Mouse (Mus musculus): ENCODE measurements around the gene Glmn.

Gene Glmn

GRCm38 (mm10) chr5:107597301-107598077, at the start of gene Glmn, which contains the start of gene Rpap2:
Gene Glmn (minus strand): TSS chr5:107597888.
Gene Rpap2 (plus strand): TSS chr5:107597373.
- DNase-seq, result peak; percentile 89 to 94

GRCm38 (mm10) chr5:107645935-107646334, 48.2 kb upstream of the Glmn start:
- no peak for DNase-seq

GRCm38 (mm10) chr5:107644595-107644994, 46.9 kb upstream of the Glmn start:
- no peak for DNase-seq

GRCm38 (mm10) chr5:107638366-107638765, 40.7 kb upstream of the Glmn start:
- DNase-seq, result no peak

GRCm38 (mm10) chr5:107637106-107637505, 39.4 kb upstream of the Glmn start:
- DNase-seq, result no peak

- DNase-seq, result no peak
Measured at GRCm38 (mm10) chr5:107633651-107634050, 36.0 kb upstream of the Glmn start.

GRCm38 (mm10) chr5:107621327-107621726, 23.6 kb upstream of the Glmn start:
- DNase-seq, result no peak

- DNase-seq, result peak in 1 of 2 experiments; percentile 6
Measured at GRCm38 (mm10) chr5:107617986-107618385, 20.3 kb upstream of the Glmn start.

- peak; percentile 43 to 59 for DNase-seq
Measured at GRCm38 (mm10) chr5:107611224-107611623, 13.5 kb upstream of the Glmn start.

GRCm38 (mm10) chr5:107598380-107598779, 692 bp upstream of the Glmn start:
- no peak for DNase-seq

GRCm38 (mm10) chr5:107569148-107569547, 28.5 kb downstream of the Glmn start:
- DNase-seq, result no peak

- DNase-seq, result no peak
Measured at GRCm38 (mm10) chr5:107556969-107557368, 40.7 kb downstream of the Glmn start.

GRCm38 (mm10) chr5:107554336-107554735, 43.4 kb downstream of the Glmn start:
- no peak for DNase-seq

GRCm38 (mm10) chr5:107548444-107548843, 49.2 kb downstream of the Glmn start:
- DNase-seq, result no peak

- DNase-seq, result no peak
Measured at GRCm38 (mm10) chr5:107547955-107548354, 49.7 kb downstream of the Glmn start.

- DNase-seq, result no peak
Measured at GRCm38 (mm10) chr5:107545927-107546326, 51.8 kb downstream of the Glmn start.

GRCm38 (mm10) chr5:107541696-107542095, 56.0 kb downstream of the Glmn start:
- DNase-seq, result no peak

- no peak for DNase-seq
Measured at GRCm38 (mm10) chr5:107534581-107534980, 63.1 kb downstream of the Glmn start, which contains the start of gene 1700028K03Rik. Gene 1700028K03Rik (plus strand): TSS chr5:107534709.

GRCm38 (mm10) chr5:107533590-107533989, 64.1 kb downstream of the Glmn start:
- DNase-seq, result no peak

- DNase-seq, result no peak
Measured at GRCm38 (mm10) chr5:107528856-107529255, 68.8 kb downstream of the Glmn start.

- no peak for DNase-seq
Measured at GRCm38 (mm10) chr5:107524281-107524680, 73.4 kb downstream of the Glmn start.

- peak; percentile 31 to 65 for DNase-seq
Measured at GRCm38 (mm10) chr5:107521897-107522296, 75.8 kb downstream of the Glmn start.

- no peak for DNase-seq
Measured at GRCm38 (mm10) chr5:107521386-107521785, 76.3 kb downstream of the Glmn start.

- DNase-seq, result no peak
Measured at GRCm38 (mm10) chr5:107518602-107519001, 79.1 kb downstream of the Glmn start.

GRCm38 (mm10) chr5:107516087-107516486, 81.6 kb downstream of the Glmn start:
- no peak for DNase-seq

Measured in kidney, postnatal 25 days (tissue).